Mouse (Mus musculus) testis, adult 2 months (tissue): Measurements from ENCODE around the gene H2-M5.

ENCODE experiments used
- CTCF ChIP-seq: fragments of 200-500 bp; IDR thresholded peaks from 2 replicates; pipeline ENCODE4 v1.5.1; 2012; ENCODE audit warnings: low read depth, mild to moderate bottlenecking, inconsistent platforms, low read length, moderate library complexity; ENCODE audit not compliant: control insufficient read depth, insufficient read depth, insufficient replicate concordance
- POLR2A ChIP-seq: fragments of 200-500 bp; IDR thresholded peaks from 2 replicates; pipeline ENCODE4 v1.6.1; 2012; ENCODE audit warnings: low read depth, mild to moderate bottlenecking, inconsistent platforms, low read length, moderate library complexity; ENCODE audit not compliant: control insufficient read depth

- TF ChIP-seq POLR2A (no peak), CTCF (no peak)
These were observed 36.3 kb downstream of the H2-M5 start for GRCm38 (mm10) chr17:36953062-36953461.
